Mouse (Mus musculus) myocyte (in vitro differentiated cells): ENCODE results near the gene Alox12b. TPM values are rescaled to one million over a fixed set of nuclear protein-coding genes. Genes with fewer than 3 reads are reported as not detected.

ENCODE experiments used
- H3K27me3 ChIP-seq: one replicate; pipeline ENCODE4 v1.6.1; 2011; ENCODE audit not compliant: control insufficient read depth, insufficient read depth, insufficient read length
- H3K36me3 ChIP-seq: one replicate; pipeline ENCODE4 v1.6.1; 2011; ENCODE audit not compliant: control insufficient read depth, insufficient read depth
- H3K4me2 ChIP-seq: one replicate; pipeline ENCODE4 v1.6.1; 2011; ENCODE audit warnings: low read depth, control low read depth
- H3K4me3 ChIP-seq: one replicate; pipeline ENCODE4 v1.5.1; 2011; ENCODE audit warnings: mild to moderate bottlenecking, control low read depth, moderate library complexity
- H3K79me2 ChIP-seq: one replicate; pipeline ENCODE4 v1.6.1; 2011; ENCODE audit not compliant: control insufficient read depth, insufficient read depth
- H3ac ChIP-seq: one replicate; pipeline ENCODE4 v1.6.1; 2011; ENCODE audit not compliant: control insufficient read depth, insufficient read length
- CEBPB ChIP-seq: IDR thresholded peaks from 2 replicates; pipeline ENCODE4 v1.6.1; 2011; ENCODE audit warnings: mild to moderate bottlenecking, moderate library complexity; ENCODE audit not compliant: poor library complexity, insufficient read depth, severe bottlenecking
- E2F4 ChIP-seq: IDR thresholded peaks from one replicate; pipeline ENCODE4 v1.6.1; 2011; ENCODE audit warnings: mild to moderate bottlenecking, control low read depth, moderate library complexity; ENCODE audit not compliant: insufficient read depth
- MAX ChIP-seq: IDR thresholded peaks from one replicate; pipeline ENCODE4 v1.6.1; 2011; ENCODE audit warnings: low read depth, mild to moderate bottlenecking, control low read depth
- MYOD1 ChIP-seq, 3 experiments: IDR thresholded peaks; one replicate each; pipeline ENCODE4 v1.6.1; 2011; ENCODE audit warnings: control low read depth in 2 of 3, low read depth in 2 of 3, mild to moderate bottlenecking in 2 of 3, moderate library complexity in 1 of 3; ENCODE audit not compliant: insufficient read length in 2 of 3, control insufficient read depth in 1 of 3
- MYOG ChIP-seq, 3 experiments: IDR thresholded peaks; one replicate each; pipeline ENCODE4 v1.6.1; 2011; ENCODE audit warnings: control low read depth in 2 of 3, low read depth in 2 of 3, mild to moderate bottlenecking in 2 of 3; ENCODE audit not compliant: insufficient read length in 2 of 3, control insufficient read depth in 1 of 3, insufficient read depth in 1 of 3
- POLR2A ChIP-seq: IDR thresholded peaks from one replicate; pipeline ENCODE4 v1.6.1; 2011; ENCODE audit warnings: low read depth, mild to moderate bottlenecking, control low read depth, moderate library complexity; ENCODE audit not compliant: insufficient read length
- POLR2AphosphoS2 ChIP-seq: IDR thresholded peaks from one replicate; pipeline ENCODE4 v1.6.1; 2011; ENCODE audit warnings: low read depth, control low read depth; ENCODE audit not compliant: insufficient read length
- REST ChIP-seq: IDR thresholded peaks from one replicate; pipeline ENCODE4 v1.6.1; 2011; ENCODE audit warnings: mild to moderate bottlenecking, control low read depth, moderate library complexity; ENCODE audit not compliant: insufficient read depth, insufficient read length
- SRF ChIP-seq: IDR thresholded peaks from one replicate; pipeline ENCODE4 v1.6.1; 2011; ENCODE audit warnings: low read depth; ENCODE audit not compliant: control insufficient read depth, insufficient read length
- TCF12 ChIP-seq: IDR thresholded peaks from one replicate; pipeline ENCODE4 v1.6.1; 2011; ENCODE audit warnings: mild to moderate bottlenecking, control low read depth; ENCODE audit not compliant: poor library complexity, insufficient read depth, severe bottlenecking
- TCF3 ChIP-seq: IDR thresholded peaks from one replicate; pipeline ENCODE4 v1.6.1; 2011; ENCODE audit warnings: low read depth, control low read depth; ENCODE audit not compliant: insufficient read length
- USF1 ChIP-seq: IDR thresholded peaks from one replicate; pipeline ENCODE4 v1.6.1; 2011; ENCODE audit warnings: low read depth, mild to moderate bottlenecking, control low read depth, moderate library complexity
- polyA plus RNA-seq: library from polyadenylated mRNA; unstranded; fragments of >200 nt; fragmentation: generic; extraction: Trizol; gene quantifications from one replicate; pipeline ENCODE4 v1.2.1, GENCODE M21; 2012; ENCODE audit warnings: missing spikeins

Alox12b gene
- polyA plus RNA-seq = not detected

DNA sequence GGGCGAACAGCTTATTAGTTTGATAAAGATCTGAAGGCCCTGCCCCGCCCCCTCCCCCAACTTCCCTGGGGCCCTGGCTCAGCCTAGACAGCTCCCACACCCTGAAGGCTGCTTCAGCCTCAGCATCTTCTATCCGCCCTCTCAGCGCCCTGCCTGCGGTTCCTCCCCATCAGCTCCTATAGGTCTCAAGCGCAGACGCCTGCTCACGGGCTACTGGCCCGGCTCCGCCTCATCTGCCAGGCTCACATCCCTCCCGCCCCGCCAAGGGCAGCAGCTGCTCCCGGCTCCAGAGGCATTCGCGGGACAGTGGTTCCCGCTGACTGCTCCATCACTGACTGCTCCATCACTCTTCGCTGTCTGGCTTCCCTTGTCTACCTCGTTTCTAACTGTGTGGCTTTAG is at the start of gene Alox12b:
Gene Alox12b (plus strand): TSS at position 190 of the 400 bp plus-strand sequence.
- H3K4me2 ChIP-seq = no peak within 1 kb of the TSS
- no peaks in the 10 kb centered on the region for H3K79me2 ChIP-seq
- H3K27me3 ChIP-seq = peaks cover 33% of the 10 kb centered on the region
- no peak within 1 kb of the TSS for H3ac ChIP-seq
- TF ChIP-seq TCF3 (no peak), MYOG (IDR thresholded peaks at IDR 0.05; ENCODE audit: control insufficient read depth in 1 of 3, insufficient read depth in 1 of 3, insufficient read length in 2 of 3, low read depth in 2 of 3) (peak in 1 of 3 experiments; percentile 9), TCF12 (no peak), MYOD1 (IDR thresholded peaks at IDR 0.05; ENCODE audit: control insufficient read depth in 1 of 3, insufficient read length in 2 of 3, low read depth in 2 of 3) (peak in 1 of 3 experiments; percentile 17), REST (no peak), MAX (no peak), POLR2A (no peak)
- no peaks in the 10 kb centered on the region for H3K36me3 ChIP-seq
- no peak within 1 kb of the TSS for H3K4me3 ChIP-seq

DNA sequence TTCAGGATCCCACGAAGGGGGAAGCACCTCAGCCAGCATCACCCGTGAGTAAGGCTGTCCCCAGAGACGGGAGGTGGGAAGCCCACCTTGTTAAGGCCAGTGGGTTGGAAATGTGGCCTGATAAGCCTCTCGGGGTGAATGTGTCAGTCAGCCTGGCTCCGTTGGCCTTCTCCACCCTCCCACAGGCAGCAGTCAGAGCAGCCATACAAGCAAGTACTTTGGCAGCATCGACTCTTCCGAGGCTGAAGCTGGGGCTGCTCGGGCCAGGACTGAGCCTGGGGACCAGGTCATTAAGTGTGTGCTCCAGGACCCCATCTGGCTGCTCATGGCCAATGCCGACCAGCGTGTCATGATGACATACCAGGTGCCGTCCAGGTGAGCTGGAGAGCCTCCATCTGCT is 49.1 kb upstream of the Alox12b start:
- Histone ChIP-seq H3K27me3 (no peaks in the 10 kb centered on the region), H3K4me3 (no peak overlapping the region), H3K4me2 (no peak overlapping the region), H3ac (no peak overlapping the region), H3K79me2 (no peaks in the 10 kb centered on the region), H3K36me3 (peaks cover 31% of the 10 kb centered on the region)
- TF ChIP-seq TCF12 (no peak), POLR2AphosphoS2 (peak; percentile 14)

DNA sequence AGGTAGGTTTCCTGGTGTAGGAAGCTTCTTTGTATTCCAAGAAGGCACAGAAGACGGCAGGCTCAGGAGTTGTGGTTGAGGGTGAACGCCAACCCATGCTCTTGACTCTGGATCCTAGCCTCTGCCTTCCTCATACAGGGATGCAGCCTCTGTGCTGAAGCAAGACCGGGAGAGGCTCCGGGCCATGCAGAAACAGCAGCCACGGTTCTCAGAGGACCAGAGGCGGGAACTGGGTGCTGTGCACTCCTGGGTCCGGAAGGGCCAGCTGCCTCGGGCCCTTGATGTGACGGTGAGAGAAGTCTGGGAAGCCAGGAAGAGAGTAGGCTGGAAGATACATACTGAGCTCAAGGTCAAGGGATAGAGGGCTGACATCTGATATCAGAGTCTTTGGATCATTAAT is 48.6 kb upstream of the Alox12b start:
- no peak overlapping the region for H3ac ChIP-seq
- no peak overlapping the region for H3K4me2 ChIP-seq
- H3K27me3 ChIP-seq = no peaks in the 10 kb centered on the region
- no peaks in the 10 kb centered on the region for H3K79me2 ChIP-seq
- TF ChIP-seq MYOG (IDR thresholded peaks at IDR 0.05; ENCODE audit: control insufficient read depth in 1 of 3, insufficient read depth in 1 of 3, insufficient read length in 2 of 3, low read depth in 2 of 3) (no peak), E2F4 (no peak), REST (no peak), TCF3 (no peak), CEBPB (no peak), SRF (no peak), POLR2A (no peak), POLR2AphosphoS2 (no peak), MAX (no peak), USF1 (no peak), MYOD1 (IDR thresholded peaks at IDR 0.05; ENCODE audit: control insufficient read depth in 1 of 3, insufficient read length in 2 of 3, low read depth in 2 of 3) (no peak), TCF12 (no peak)
- no peak overlapping the region for H3K4me3 ChIP-seq
- peaks cover 26% of the 10 kb centered on the region for H3K36me3 ChIP-seq

DNA sequence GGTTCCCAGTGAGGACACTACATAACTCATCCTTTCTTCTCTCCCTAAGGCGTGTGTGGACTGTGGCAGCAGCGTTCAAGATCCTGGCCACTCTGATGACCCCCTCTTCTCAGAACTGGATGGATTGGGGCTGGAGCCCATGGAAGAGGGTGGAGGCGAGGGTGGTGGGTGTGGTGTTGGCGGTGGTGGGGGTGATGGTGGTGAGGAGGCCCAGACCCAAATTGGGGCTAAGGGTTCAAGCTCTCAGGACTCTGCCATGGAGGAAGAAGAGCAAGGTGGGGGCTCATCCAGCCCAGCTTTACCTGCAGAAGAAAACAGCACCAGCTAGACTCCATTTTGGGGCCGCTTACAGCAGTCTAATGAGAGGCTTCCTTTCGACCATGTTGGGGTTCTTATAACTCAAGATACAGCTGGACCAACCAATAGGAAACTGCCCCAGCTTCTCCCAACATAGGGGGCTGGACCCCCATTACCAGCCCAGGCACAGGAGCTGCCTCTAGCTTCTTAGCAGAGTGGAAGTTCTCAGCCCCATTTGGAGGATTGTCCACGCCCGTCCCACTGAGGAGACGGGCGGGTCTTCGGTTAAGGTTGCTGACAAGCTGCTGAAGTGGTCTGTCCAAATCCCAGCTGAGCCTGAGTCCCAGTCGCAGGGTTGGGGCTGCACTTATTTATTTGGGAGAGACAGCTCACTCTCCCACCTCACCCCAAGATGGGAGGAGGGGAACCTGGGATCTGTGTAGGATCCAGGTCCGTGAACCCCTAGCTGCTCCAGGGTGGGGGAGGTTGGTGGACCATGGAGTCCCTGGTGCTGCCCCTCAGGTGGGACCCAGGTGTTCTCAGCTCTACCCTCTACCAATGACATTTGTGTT is 47.5 kb upstream of the Alox12b start:
- Histone ChIP-seq H3K36me3 (peaks cover 17% of the 10 kb centered on the region), H3K4me3 (no peak overlapping the region), H3K27me3 (no peaks in the 10 kb centered on the region), H3ac (no peak overlapping the region), H3K79me2 (no peaks in the 10 kb centered on the region), H3K4me2 (no peak overlapping the region)
- TF ChIP-seq MYOD1 (IDR thresholded peaks at IDR 0.05; ENCODE audit: control insufficient read depth in 1 of 3, insufficient read length in 2 of 3, low read depth in 2 of 3) = no peak
- no peak for TF ChIP-seq TCF12
- TF ChIP-seq TCF3 = no peak
- no peak for TF ChIP-seq USF1
- TF ChIP-seq POLR2AphosphoS2 = peak; percentile 9
- no peak for TF ChIP-seq REST

DNA sequence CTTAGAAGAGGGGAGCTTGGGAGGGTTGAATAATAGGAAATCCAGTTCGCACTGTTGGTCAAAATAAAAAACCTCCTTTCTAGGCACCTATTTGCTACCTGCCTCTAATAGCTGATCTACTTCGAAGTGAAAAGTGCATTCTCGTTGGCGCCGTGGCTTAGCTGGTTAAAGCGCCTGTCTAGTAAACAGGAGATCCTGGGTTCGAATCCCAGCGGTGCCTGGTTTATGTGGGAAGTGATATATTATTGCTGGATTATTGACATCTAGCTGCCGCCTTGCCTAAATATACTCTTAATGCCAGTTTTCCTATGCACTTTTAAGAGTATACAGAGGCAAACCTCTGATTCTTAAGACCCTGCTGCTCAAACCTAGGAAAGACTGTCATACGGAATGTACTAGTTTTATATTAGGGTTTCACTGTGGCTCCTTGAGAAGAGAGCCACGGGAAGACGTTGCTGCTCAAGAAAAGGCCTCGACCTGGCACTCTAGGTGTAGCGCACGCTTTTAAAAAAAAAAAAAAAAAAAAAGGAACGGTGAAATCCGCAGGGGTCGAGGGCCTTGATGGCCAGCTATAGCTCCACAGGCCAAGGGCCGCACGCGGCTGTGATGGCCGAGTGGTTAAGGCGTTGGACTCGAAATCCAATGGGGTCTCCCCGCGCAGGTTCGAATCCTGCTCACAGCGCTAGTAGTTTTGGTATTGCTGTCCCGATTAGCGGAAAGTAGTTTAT is 46.3 kb upstream of the Alox12b start:
- Histone ChIP-seq H3K4me3 (peak overlapping the region; percentile 24), H3K36me3 (peaks cover 8% of the 10 kb centered on the region), H3K4me2 (peak overlapping the region; percentile 69), H3K27me3 (no peaks in the 10 kb centered on the region), H3K79me2 (no peaks in the 10 kb centered on the region), H3ac (no peak overlapping the region)
- TF ChIP-seq E2F4 (peak; percentile 10), REST (no peak), POLR2AphosphoS2 (peak; percentile 67), USF1 (no peak), POLR2A (peak; percentile 23)
